Mouse (Mus musculus) erythroblast, embryonic 14.5 days (primary cell): Measurements from ENCODE around the gene Col1a1.

Source experiments
- GATA1 ChIP-seq: IDR thresholded peaks from 2 replicates; pipeline ENCODE4 v1.6.1; 2012; ENCODE audit warnings: low read length, inconsistent platforms, mixed read lengths
- TAL1 ChIP-seq: IDR thresholded peaks from 3 replicates; pipeline ENCODE4 v1.6.1; 2012; ENCODE audit warnings: low read length, inconsistent platforms, mixed read lengths

GRCm38 (mm10) chr11:94917717-94918116 is 18.3 kb upstream of the Col1a1 start:
- TF ChIP-seq GATA1 (no peak), TAL1 (no peak)
